Mouse (Mus musculus) megakaryocyte progenitor cell, adult 5-6 weeks (primary cell): ENCODE data around the gene Ptchd4. TPM values are rescaled to one million over a fixed set of nuclear protein-coding genes. Genes with fewer than 3 reads are reported as not detected.

ENCODE experiments used
- ATAC-seq: replicated peaks from 2 replicates; pipeline ENCODE4 v1.8.0; 2016; ENCODE audit warnings: mild to moderate bottlenecking, moderate TSS enrichment, inconsistent platforms; ENCODE audit not compliant: poor library complexity
- total RNA-seq, 2 experiments: library from RNA; stranded (forward) in 1 of 2; stranded (reverse) in 1 of 2; fragments of 157-497, 149-512 nt in 1 of 2; fragments of 200-1000 nt in 1 of 2; gene quantifications; 2 replicates each; pipeline versions ENCODE4 v1.2.3 to v1.2.4; 2015 to 2017

Ptchd4 gene
- total RNA-seq (2015) (0.05 TPM in 1 of 2 replicates, not detected in the other), total RNA-seq (2017) (not detected in 2 replicates)

GRCm38 (mm10) chr17:42315669-42316611 is at the start of gene Ptchd4:
Gene Ptchd4 (plus strand): TSS chr17:42315947.
- 0 out of 2 replicates have a peak, but pooled peaks have one; percentile 9 for ATAC-seq

GRCm38 (mm10) chr17:42276861-42277260 is 38.9 kb upstream of the Ptchd4 start:
- ATAC-seq, result no peak

GRCm38 (mm10) chr17:42284391-42284790 is 31.4 kb upstream of the Ptchd4 start:
- ATAC-seq, result no peak

- no peak for ATAC-seq
Measured at GRCm38 (mm10) chr17:42286255-42286654, 29.5 kb upstream of the Ptchd4 start.

- ATAC-seq, result no peak
Measured at GRCm38 (mm10) chr17:42290341-42290740, 25.4 kb upstream of the Ptchd4 start.

- no peak for ATAC-seq
Measured at GRCm38 (mm10) chr17:42291793-42292192, 24.0 kb upstream of the Ptchd4 start.

- no peak for ATAC-seq
Measured at GRCm38 (mm10) chr17:42297986-42298385, 17.8 kb upstream of the Ptchd4 start.

- ATAC-seq, result no peak
Measured at GRCm38 (mm10) chr17:42299681-42300080, 16.1 kb upstream of the Ptchd4 start.

GRCm38 (mm10) chr17:42303062-42303577 is 12.6 kb upstream of the Ptchd4 start:
- ATAC-seq, result no peak

- no peak for ATAC-seq
Measured at GRCm38 (mm10) chr17:42304262-42304661, 11.5 kb upstream of the Ptchd4 start.

- ATAC-seq, result no peak
Measured at GRCm38 (mm10) chr17:42307001-42307400, 8.7 kb upstream of the Ptchd4 start.

GRCm38 (mm10) chr17:42310136-42310535 is 5.6 kb upstream of the Ptchd4 start:
- ATAC-seq, result no peak

- no peak for ATAC-seq
Measured at GRCm38 (mm10) chr17:42316612-42316982, 850 bp downstream of the Ptchd4 start.

GRCm38 (mm10) chr17:42335787-42336186 is 20.0 kb downstream of the Ptchd4 start:
- ATAC-seq, result no peak

- no peak for ATAC-seq
Measured at GRCm38 (mm10) chr17:42336571-42336970, 20.8 kb downstream of the Ptchd4 start.

GRCm38 (mm10) chr17:42346027-42346426 is 30.3 kb downstream of the Ptchd4 start:
- ATAC-seq, result no peak

GRCm38 (mm10) chr17:42358481-42358880 is 42.7 kb downstream of the Ptchd4 start:
- no peak for ATAC-seq

GRCm38 (mm10) chr17:42363085-42363710 is 47.5 kb downstream of the Ptchd4 start:
- no peak for ATAC-seq

- no peak for ATAC-seq
Measured at GRCm38 (mm10) chr17:42364716-42365115, 49.0 kb downstream of the Ptchd4 start.

- ATAC-seq, result no peak
Measured at GRCm38 (mm10) chr17:42374881-42375280, 59.1 kb downstream of the Ptchd4 start.

- no peak for ATAC-seq
Measured at GRCm38 (mm10) chr17:42393086-42393485, 77.3 kb downstream of the Ptchd4 start.

GRCm38 (mm10) chr17:42395299-42395698 is 79.6 kb downstream of the Ptchd4 start:
- ATAC-seq, result no peak
